Mouse (Mus musculus) forebrain, embryonic 14.5 days (tissue): ENCODE measurements at regions not wholly inside any gene's neighbourhood (a gene's known extent, or its start where the extent isn't known, plus 50 kb on each side); places are given as distances from the start of the nearest gene placed in this dataset.
A peak's percentile ranks its signal among the peaks of the same experiment; 100 is the strongest.

Experiments
- ATAC-seq: fragments of 200-750 bp; cut with Nextera tagmentation; 2 replicates; pipeline ENCODE4 v1.8.0; 2017; ENCODE audit warnings: mild to moderate bottlenecking, moderate library complexity
- DNase-seq: peaks from one replicate; pipeline ENCODE4 v3.0.0-alpha.2; 2015; ENCODE audit warnings: low spot score
- H3K27ac ChIP-seq: fragments of 300-500 bp; sonication (generic); 2 replicates; pipeline ENCODE4 v1.5.1; 2014; ENCODE audit warnings: low read depth, mild to moderate bottlenecking, control low read depth, low read length, moderate library complexity
- H3K27me3 ChIP-seq: fragments of 300-500 bp; sonication (generic); replicated peaks from 2 replicates; pipeline ENCODE4 v1.6.1; 2014; ENCODE audit warnings: low read length, control low read depth, mixed read lengths; ENCODE audit not compliant: control insufficient read depth, insufficient read depth
- H3K36me3 ChIP-seq: fragments of 300-500 bp; sonication (generic); 2 replicates; pipeline ENCODE4 v1.6.1; 2014; ENCODE audit warnings: low read length, control low read depth; ENCODE audit not compliant: control insufficient read depth, insufficient read depth
- H3K4me1 ChIP-seq: fragments of 300-500 bp; sonication (generic); 2 replicates; pipeline ENCODE4 v1.6.1; 2014; ENCODE audit warnings: antibody characterized with exemption, low read length, control low read depth; ENCODE audit not compliant: control insufficient read depth, insufficient read depth
- H3K4me2 ChIP-seq: fragments of 300-500 bp; sonication (generic); 2 replicates; pipeline ENCODE4 v1.6.1; 2014; ENCODE audit warnings: mild to moderate bottlenecking, control low read depth, low read length
- H3K4me3 ChIP-seq: fragments of 300-500 bp; sonication (generic); 2 replicates; pipeline ENCODE4 v1.5.1; 2014; ENCODE audit warnings: low read depth, low read length, control low read depth
- H3K9ac ChIP-seq: fragments of 300-500 bp; sonication (generic); 2 replicates; pipeline ENCODE4 v1.6.1; 2014; ENCODE audit warnings: mild to moderate bottlenecking, low read length, control low read depth, moderate library complexity
- H3K9me3 ChIP-seq: fragments of 300-500 bp; sonication (generic); replicated peaks from 2 replicates; pipeline ENCODE4 v1.6.1; 2016; ENCODE audit warnings: low read length, control low read depth, mixed read lengths; ENCODE audit not compliant: control insufficient read depth
- WGBS: fragments of 180-500 bp; shearing (Covaris S2); extraction: QIAGEN DNeasy Blood & Tissue Kit; methylation state at CpG from one replicate; pipeline ENCODE4 v1.1.7; 2014; 5-methylcytosine and 5-hydroxymethylcytosine counted together

DNA sequence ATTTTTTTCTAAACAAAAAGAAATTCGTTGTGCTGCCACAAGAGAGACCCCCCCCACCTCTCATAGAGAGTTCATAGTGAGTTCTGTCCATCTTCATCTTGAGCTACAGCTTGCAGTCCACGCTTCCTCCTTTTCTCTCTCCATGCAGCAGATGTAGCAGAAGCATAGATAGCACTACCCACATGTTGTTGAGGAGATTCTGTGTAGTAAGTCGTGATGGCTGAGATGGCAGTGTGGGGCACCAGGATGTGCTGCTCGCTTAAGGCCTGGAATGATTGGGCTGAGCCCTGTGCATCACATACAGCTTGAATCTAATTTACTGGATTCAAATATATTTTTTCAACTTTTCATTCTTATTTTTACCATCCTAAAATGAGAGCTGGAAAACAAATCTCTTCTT lies 184.4 kb upstream of the Ccn2 start:
- H3K4me2 ChIP-seq = no peak overlapping the region
- no peak overlapping the region for H3K27ac ChIP-seq
- no peaks in the 10 kb centered on the region for H3K36me3 ChIP-seq
- no peaks in the 10 kb centered on the region for H3K27me3 ChIP-seq
- no peaks in the 10 kb centered on the region for H3K9me3 ChIP-seq
- DNase-seq = no peak
- 95% methylated on average over 4 of the region's 4 CpGs for WGBS
- no peak overlapping the region for H3K4me3 ChIP-seq
- no peak for ATAC-seq
- H3K9ac ChIP-seq = no peak overlapping the region
- H3K4me1 ChIP-seq = 0 out of 2 replicates have a peak, but pooled peaks cover 4% of the 10 kb centered on the region

DNA sequence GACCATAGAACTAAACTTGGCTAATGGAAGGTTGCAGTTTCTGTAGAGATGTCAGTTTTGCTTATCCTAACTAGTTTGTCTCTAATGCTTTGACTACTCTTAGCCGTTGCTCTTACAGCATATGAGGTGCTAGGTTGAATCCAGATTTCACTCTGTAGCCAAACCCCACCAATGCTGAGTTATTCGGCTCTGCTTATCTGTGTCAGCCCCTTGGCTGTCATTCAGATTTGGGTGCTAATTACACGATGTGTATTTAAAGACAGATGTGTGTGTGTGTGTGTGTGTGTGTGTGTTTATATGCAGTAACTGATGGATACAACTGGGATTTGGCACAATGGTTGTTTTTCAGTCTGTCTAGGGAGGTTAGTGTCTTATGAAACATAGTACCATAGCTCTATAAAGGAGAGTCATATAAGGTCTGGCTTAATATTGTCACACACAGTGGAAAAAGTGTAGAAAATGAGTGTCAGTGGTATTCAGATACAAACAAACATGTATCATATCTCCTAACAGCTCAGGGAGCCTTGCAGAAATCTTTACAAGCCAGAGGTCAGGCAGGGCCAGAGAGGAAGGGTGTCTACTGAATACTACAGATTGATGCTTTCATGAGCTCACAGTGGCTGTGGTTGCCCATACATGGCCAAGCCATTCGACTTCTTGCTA lies 172.6 kb upstream of the Ccn2 start:
- H3K9ac ChIP-seq = no peak overlapping the region
- H3K4me2 ChIP-seq = no peak overlapping the region
- H3K27ac ChIP-seq = no peak overlapping the region
- no peaks in the 10 kb centered on the region for H3K4me1 ChIP-seq
- H3K36me3 ChIP-seq = no peaks in the 10 kb centered on the region
- no peak overlapping the region for H3K4me3 ChIP-seq
- WGBS = 69% methylated on average over 4 of the region's 4 CpGs
- no peak for DNase-seq
- no peaks in the 10 kb centered on the region for H3K9me3 ChIP-seq
- no peaks in the 10 kb centered on the region for H3K27me3 ChIP-seq
- no peak for ATAC-seq

DNA sequence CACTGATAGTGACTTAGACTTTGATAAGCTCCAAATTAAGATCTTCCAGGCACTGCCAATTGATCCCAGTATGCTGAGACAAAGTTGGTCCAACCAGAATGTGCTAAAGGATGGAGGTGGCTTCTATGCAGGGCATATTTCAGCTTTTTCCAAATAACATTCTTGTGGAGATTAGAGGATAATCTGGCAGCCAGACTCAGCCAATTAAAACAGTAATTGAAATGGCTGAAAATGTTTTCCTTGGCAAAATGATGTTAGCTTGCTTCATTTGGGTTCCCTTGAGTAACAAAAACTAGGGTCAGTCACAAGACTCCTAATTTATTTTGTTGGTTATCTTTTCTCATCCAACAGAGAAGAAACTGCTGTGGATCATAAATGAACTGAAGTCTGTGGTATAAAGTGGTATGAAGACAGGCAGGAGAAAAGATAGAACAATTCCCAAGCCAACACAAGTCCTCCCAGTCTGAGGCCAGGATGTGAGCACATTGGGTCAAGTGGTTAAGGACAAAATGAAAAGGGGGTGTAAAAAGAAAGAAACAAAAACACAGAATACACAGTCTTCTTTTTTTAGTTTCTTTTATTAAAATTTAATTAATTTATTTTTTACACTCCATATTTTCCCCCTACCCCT lies 161.4 kb upstream of the Ccn2 start:
- DNase-seq = peak; percentile 12

GRCm38 (mm10) chr10:24437177-24437576 lies 158.1 kb upstream of the Ccn2 start:
- H3K27ac ChIP-seq = no peak overlapping the region
- no peaks in the 10 kb centered on the region for H3K27me3 ChIP-seq
- peak; percentile 10 for DNase-seq
- no peaks in the 10 kb centered on the region for H3K9me3 ChIP-seq
- H3K4me3 ChIP-seq = no peak overlapping the region
- H3K4me2 ChIP-seq = no peak overlapping the region
- WGBS = 66% methylated on average over 2 of the region's 2 CpGs
- H3K9ac ChIP-seq = no peak overlapping the region
- no peak for ATAC-seq
- no peaks in the 10 kb centered on the region for H3K4me1 ChIP-seq
- no peaks in the 10 kb centered on the region for H3K36me3 ChIP-seq

More for the DNA sequence above, 161.4 kb upstream of the Ccn2 start:
- H3K27me3 ChIP-seq = no peaks in the 10 kb centered on the region
- no peaks in the 10 kb centered on the region for H3K9me3 ChIP-seq
- H3K4me1 ChIP-seq = no peaks in the 10 kb centered on the region
- H3K4me3 ChIP-seq = no peak overlapping the region
- H3K36me3 ChIP-seq = no peaks in the 10 kb centered on the region
- no peak overlapping the region for H3K4me2 ChIP-seq
- no peak overlapping the region for H3K9ac ChIP-seq
- no peak for ATAC-seq
- no peak overlapping the region for H3K27ac ChIP-seq

DNA sequence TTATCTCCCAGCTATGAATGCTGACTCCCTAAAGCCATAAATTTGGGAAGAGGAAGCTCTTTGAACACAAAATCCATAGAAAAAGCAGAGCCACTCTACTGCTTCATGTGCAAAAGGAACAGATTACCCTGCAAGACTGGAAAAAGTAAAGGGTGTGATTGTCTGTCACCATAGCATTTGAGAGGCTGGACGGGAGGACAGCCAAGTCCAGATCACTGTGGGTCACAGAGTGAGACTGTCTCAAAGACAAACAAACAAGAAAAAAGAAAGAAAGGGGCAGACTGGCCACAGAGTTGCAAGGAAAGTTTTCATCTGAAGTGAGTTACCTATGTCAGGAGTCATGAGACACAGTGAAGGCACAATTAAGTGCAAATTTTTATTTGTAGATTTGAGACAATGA lies 150.7 kb upstream of the Ccn2 start:
- no peak overlapping the region for H3K4me3 ChIP-seq
- no peaks in the 10 kb centered on the region for H3K4me1 ChIP-seq
- no peaks in the 10 kb centered on the region for H3K27me3 ChIP-seq
- H3K36me3 ChIP-seq = no peaks in the 10 kb centered on the region
- 53% methylated on average over 1 of the region's 1 CpGs for WGBS
- ATAC-seq (no peak), DNase-seq (no peak)
- H3K9me3 ChIP-seq = no peaks in the 10 kb centered on the region
- no peak overlapping the region for H3K9ac ChIP-seq
- no peak overlapping the region for H3K4me2 ChIP-seq
- H3K27ac ChIP-seq = no peak overlapping the region

- no peak for ATAC-seq
- Histone ChIP-seq H3K9ac (no peak overlapping the region), H3K36me3 (no peaks in the 10 kb centered on the region), H3K4me1 (no peaks in the 10 kb centered on the region), H3K9me3 (no peaks in the 10 kb centered on the region), H3K27me3 (no peaks in the 10 kb centered on the region), H3K27ac (no peak overlapping the region), H3K4me3 (no peak overlapping the region), H3K4me2 (no peak overlapping the region)
- DNase-seq = no peak
- 87% methylated on average over 6 of the region's 6 CpGs for WGBS
These were observed 150.2 kb upstream of the Ccn2 start for GRCm38 (mm10) chr10:24445036-24445435.

GRCm38 (mm10) chr10:24446168-24446567 lies 149.1 kb upstream of the Ccn2 start:
- Histone ChIP-seq H3K9ac (no peak overlapping the region), H3K4me1 (no peaks in the 10 kb centered on the region), H3K4me3 (no peak overlapping the region), H3K9me3 (no peaks in the 10 kb centered on the region), H3K4me2 (no peak overlapping the region), H3K27ac (no peak overlapping the region), H3K27me3 (no peaks in the 10 kb centered on the region), H3K36me3 (no peaks in the 10 kb centered on the region)
- WGBS = 89% methylated on average over 8 of the region's 8 CpGs
- no peak for DNase-seq
- ATAC-seq = no peak

DNA sequence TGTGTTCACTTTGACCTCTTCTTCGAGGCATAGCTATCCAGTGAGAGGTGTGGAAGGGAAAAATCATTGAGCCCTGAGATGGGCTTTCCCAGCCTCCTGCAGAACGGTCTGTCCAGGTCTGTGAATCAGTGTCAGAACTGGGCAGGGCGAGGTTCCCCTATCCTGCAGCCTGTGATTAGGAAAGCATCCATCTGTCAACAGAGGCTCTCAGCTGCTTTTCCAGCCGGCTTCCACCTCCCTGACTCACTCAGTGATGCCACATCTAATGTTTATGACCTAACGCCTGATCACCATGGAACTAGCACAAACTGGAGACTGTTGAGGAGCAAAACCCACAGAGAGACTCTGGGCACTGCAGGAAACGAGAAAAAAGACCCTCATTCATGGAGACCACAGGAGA lies 148.1 kb upstream of the Ccn2 start:
- Histone ChIP-seq H3K9me3 (no peaks in the 10 kb centered on the region), H3K4me2 (no peak overlapping the region), H3K4me1 (no peaks in the 10 kb centered on the region), H3K4me3 (no peak overlapping the region), H3K36me3 (no peaks in the 10 kb centered on the region), H3K9ac (no peak overlapping the region), H3K27me3 (no peaks in the 10 kb centered on the region), H3K27ac (no peak overlapping the region)
- WGBS = 85% methylated on average over 6 of the region's 6 CpGs
- ATAC-seq (no peak), DNase-seq (no peak)

DNA sequence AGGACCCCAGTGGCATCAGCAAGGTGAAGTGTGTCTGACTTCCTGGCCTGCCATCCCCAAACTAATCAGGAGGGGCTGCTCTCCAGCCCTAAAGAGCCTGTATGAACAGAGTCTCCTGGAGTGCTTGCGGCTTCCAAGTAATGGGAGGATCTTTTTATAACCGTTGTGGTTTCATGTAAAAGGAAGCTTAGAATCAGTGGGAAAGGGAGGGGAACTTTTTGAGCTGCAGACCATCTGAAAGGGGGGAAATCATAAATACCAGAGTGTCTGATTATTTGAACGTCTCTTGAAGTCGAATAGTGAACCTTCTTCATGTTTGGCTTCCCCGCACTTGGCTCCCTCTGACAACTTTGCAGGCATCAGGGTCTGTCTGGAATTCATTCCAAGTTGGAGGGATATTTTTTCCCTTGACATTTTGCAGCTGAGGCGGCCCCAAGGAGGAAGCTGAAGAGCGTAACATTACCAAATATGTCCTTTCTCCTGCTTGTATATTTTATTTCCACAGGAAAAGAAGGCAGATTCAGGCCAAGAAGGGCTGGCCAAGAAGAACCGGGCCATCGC lies 147.2 kb upstream of the Ccn2 start:
- ATAC-seq (no peak), DNase-seq (no peak)
- H3K9ac ChIP-seq = no peak overlapping the region
- H3K4me3 ChIP-seq = no peak overlapping the region
- H3K36me3 ChIP-seq = no peaks in the 10 kb centered on the region
- H3K9me3 ChIP-seq = no peaks in the 10 kb centered on the region
- no peak overlapping the region for H3K27ac ChIP-seq
- no peaks in the 10 kb centered on the region for H3K4me1 ChIP-seq
- WGBS = 85% methylated on average over 9 of the region's 9 CpGs
- no peaks in the 10 kb centered on the region for H3K27me3 ChIP-seq
- no peak overlapping the region for H3K4me2 ChIP-seq
